Mouse (Mus musculus): ENCODE data around the gene Gtdc1.

GRCm38 (mm10) chr2:44976484-44976883 is 49.0 kb upstream of the Gtdc1 start:
- TF ChIP-seq POLR2A (IDR thresholded peaks at IDR 0.05; ENCODE audit: insufficient read depth, low read length) (no peak), EP300 (IDR thresholded peaks at IDR 0.05; ENCODE audit: insufficient read depth, low read depth, low read length) (no peak)

Data from ES-Bruce4 (cell line).